Mouse (Mus musculus) intestine, embryonic 16.5 days (tissue): ENCODE measurements around the gene Uhrf1. TPM values are rescaled to one million over a fixed set of nuclear protein-coding genes. Genes with fewer than 3 reads are reported as not detected.
A peak's percentile ranks its signal among the peaks of the same experiment; 100 is the strongest.

Source experiments
- ATAC-seq: fragments of 200-750 bp; cut with Nextera tagmentation; 2 replicates; pipeline ENCODE4 v1.8.0; 2017; ENCODE audit warnings: moderate TSS enrichment, moderate library complexity
- H3K27ac ChIP-seq: fragments of 300-500 bp; sonication (generic); 2 replicates; pipeline ENCODE4 v1.5.1; 2014; ENCODE audit warnings: mild to moderate bottlenecking, low read length
- H3K27me3 ChIP-seq: fragments of 300-500 bp; sonication (generic); replicated peaks from 2 replicates; pipeline ENCODE4 v1.6.1; 2014; ENCODE audit warnings: low read length, control low read depth, mixed read lengths; ENCODE audit not compliant: control insufficient read depth, insufficient read depth
- H3K36me3 ChIP-seq: fragments of 300-500 bp; sonication (generic); 2 replicates; pipeline ENCODE4 v1.6.1; 2014; ENCODE audit warnings: low read length, control low read depth; ENCODE audit not compliant: control insufficient read depth, insufficient read depth
- H3K4me1 ChIP-seq: fragments of 300-500 bp; sonication (generic); 2 replicates; pipeline ENCODE4 v1.6.1; 2014; ENCODE audit warnings: low read length, control low read depth, mixed read lengths; ENCODE audit not compliant: control insufficient read depth, insufficient read depth
- H3K4me2 ChIP-seq: fragments of 300-500 bp; sonication (generic); 2 replicates; pipeline ENCODE4 v1.6.1; 2014; ENCODE audit warnings: low read depth, low read length, control low read depth
- H3K4me3 ChIP-seq: fragments of 300-500 bp; sonication (generic); 2 replicates; pipeline ENCODE4 v1.5.1; 2014; ENCODE audit warnings: mild to moderate bottlenecking, low read length
- H3K9ac ChIP-seq: fragments of 300-500 bp; sonication (generic); 2 replicates; pipeline ENCODE4 v1.6.1; 2014; ENCODE audit warnings: low read depth, low read length
- H3K9me3 ChIP-seq: fragments of 300-500 bp; sonication (generic); 2 replicates; pipeline ENCODE4 v1.6.1; 2016; ENCODE audit warnings: low read length, control low read depth; ENCODE audit not compliant: control insufficient read depth
- WGBS: fragments of 180-500 bp; shearing (Covaris S2); extraction: QIAGEN DNeasy Blood & Tissue Kit; methylation state at CpG from one replicate; pipeline ENCODE4 v1.1.7; 2014; 5-methylcytosine and 5-hydroxymethylcytosine counted together
- polyA plus RNA-seq: library from polyadenylated mRNA; unstranded; fragments of >200 nt; fragmentation: Nextera tagmentation; extraction: Ambion mirVana; gene quantifications from 2 replicates; pipeline ENCODE4 v1.2.1, GENCODE M21; 2015

Uhrf1 gene
- polyA plus RNA-seq, 1 experiment from 2014 or later: 114 TPM

DNA sequence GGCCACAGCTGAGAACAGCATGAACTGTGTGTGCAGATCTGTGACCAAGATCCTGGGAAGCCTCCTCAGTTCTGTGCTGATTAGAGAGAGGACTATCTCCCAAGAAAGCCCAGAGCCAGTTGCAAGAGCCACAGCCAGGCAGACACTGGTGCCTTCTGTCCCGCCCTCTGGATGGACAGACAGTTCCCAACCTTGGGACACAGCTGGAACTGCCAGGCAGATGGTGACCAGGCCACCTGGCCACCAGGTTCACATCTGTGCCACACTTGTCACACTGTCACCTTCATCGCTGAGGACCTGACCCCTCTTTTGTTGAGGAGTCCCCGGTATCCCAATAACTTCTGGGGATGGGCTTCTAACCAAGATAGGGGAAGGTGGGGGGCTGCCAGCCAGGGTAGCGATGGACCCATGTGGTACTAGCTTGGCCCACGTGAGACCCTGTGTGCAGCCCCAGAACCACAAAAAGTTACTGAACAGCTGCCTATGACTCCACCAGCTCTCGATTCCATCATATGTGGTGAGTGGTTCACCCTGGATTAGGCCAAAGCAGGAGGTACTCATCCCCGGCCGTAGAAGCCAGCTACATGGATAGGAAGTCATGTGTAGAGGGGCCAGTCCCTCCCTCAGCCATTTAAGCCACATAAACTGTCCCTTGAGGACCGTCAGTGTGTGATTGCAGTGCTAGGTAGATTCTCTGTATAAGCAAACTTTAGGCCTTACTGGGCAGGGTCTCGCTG is 43.7 kb upstream of the Uhrf1 start:
- Histone ChIP-seq H3K9me3 (no peaks in the 10 kb centered on the region), H3K36me3 (peaks cover 13% of the 10 kb centered on the region), H3K4me1 (peaks cover 43% of the 10 kb centered on the region), H3K4me3 (peak overlapping the region; percentile 18), H3K27me3 (no peaks in the 10 kb centered on the region), H3K4me2 (peak overlapping the region; percentile 16; the same call in 1 of the 2 replicates), H3K27ac (no peak overlapping the region), H3K9ac (peak overlapping the region; percentile 43; the same call in 1 of the 2 replicates)
- 89% methylated on average over 10 of the region's 10 CpGs for WGBS
- ATAC-seq: no peak

DNA sequence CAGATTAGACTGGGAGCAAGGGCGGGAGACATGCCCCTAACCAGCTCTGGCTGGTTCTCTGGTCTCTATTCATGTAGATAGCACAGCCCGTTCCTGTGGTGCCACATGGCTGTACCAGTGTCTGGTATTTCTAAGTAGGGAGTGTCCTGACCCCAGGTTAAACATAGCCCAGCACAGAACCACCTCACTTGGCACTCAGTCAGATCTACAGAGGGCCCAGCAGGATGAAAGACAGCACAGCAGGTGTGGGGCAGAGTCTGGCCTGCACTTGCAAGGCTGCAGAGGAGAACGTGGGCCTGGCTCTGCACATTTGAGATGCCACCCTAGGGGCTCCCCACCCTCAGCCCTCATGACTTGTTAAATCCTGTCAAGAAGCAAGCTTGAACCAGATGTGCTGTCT is 42.0 kb upstream of the Uhrf1 start:
- ATAC-seq: no peak
- WGBS: 86% methylated on average over 3 of the region's 3 CpGs
- peaks cover 13% of the 10 kb centered on the region for H3K36me3 ChIP-seq
- H3K9ac ChIP-seq: 0 out of 2 replicates have a peak overlapping the region, but pooled peaks have one; percentile 33
- H3K4me3 ChIP-seq: no peak overlapping the region
- H3K4me2 ChIP-seq: no peak overlapping the region
- H3K9me3 ChIP-seq: no peaks in the 10 kb centered on the region
- no peaks in the 10 kb centered on the region for H3K27me3 ChIP-seq
- peaks cover 43% of the 10 kb centered on the region for H3K4me1 ChIP-seq
- H3K27ac ChIP-seq: no peak overlapping the region

GRCm38 (mm10) chr17:56262645-56263094 is 40.5 kb upstream of the Uhrf1 start:
- no peak overlapping the region for H3K4me2 ChIP-seq
- H3K27me3 ChIP-seq: no peaks in the 10 kb centered on the region
- no peaks in the 10 kb centered on the region for H3K9me3 ChIP-seq
- H3K36me3 ChIP-seq: peaks cover 13% of the 10 kb centered on the region
- no peak overlapping the region for H3K27ac ChIP-seq
- no peak overlapping the region for H3K4me3 ChIP-seq
- ATAC-seq: no peak
- H3K9ac ChIP-seq: no peak overlapping the region
- 81% methylated on average over 3 of the region's 3 CpGs for WGBS
- peaks cover 39% of the 10 kb centered on the region for H3K4me1 ChIP-seq

DNA sequence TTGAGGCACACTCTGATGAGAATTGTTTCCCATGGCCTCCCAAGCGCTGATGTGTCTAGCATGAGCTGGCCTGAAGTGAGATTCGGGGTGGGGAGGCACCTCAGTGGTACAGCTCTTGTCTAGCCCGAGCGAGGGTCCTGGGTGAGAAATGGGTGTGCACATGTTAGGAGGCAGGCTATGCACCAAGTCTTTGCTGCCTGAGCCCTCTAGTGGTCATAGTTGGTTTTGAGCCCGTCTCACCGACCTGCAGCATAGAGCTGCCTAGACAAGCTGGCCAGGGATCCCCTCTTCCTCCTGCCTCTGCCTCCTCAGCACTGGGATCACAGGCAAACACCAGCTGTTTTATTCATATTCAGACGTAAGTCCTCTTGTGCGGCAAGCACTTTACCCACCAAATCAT is 39.1 kb upstream of the Uhrf1 start:
- H3K4me1 ChIP-seq: peaks cover 28% of the 10 kb centered on the region
- ATAC-seq: peak; percentile 67
- H3K4me3 ChIP-seq: no peak overlapping the region
- peak overlapping the region; percentile 45; the same call in 1 of the 2 replicates for H3K9ac ChIP-seq
- no peaks in the 10 kb centered on the region for H3K27me3 ChIP-seq
- no peak overlapping the region for H3K27ac ChIP-seq
- H3K9me3 ChIP-seq: no peaks in the 10 kb centered on the region
- 21% methylated on average over 8 of the region's 8 CpGs for WGBS
- peaks cover 13% of the 10 kb centered on the region for H3K36me3 ChIP-seq
- no peak overlapping the region for H3K4me2 ChIP-seq

- no peak overlapping the region for H3K4me2 ChIP-seq
- peaks cover 18% of the 10 kb centered on the region for H3K4me1 ChIP-seq
- H3K27ac ChIP-seq: no peak overlapping the region; the same call in 1 of the 2 replicates
- no peak overlapping the region for H3K9ac ChIP-seq
- no peak for ATAC-seq
- no peaks in the 10 kb centered on the region for H3K9me3 ChIP-seq
- 87% methylated on average over 4 of the region's 4 CpGs for WGBS
- peaks cover 15% of the 10 kb centered on the region; the same call in 1 of the 2 replicates for H3K36me3 ChIP-seq
- H3K27me3 ChIP-seq: no peaks in the 10 kb centered on the region
- no peak overlapping the region for H3K4me3 ChIP-seq
Measured at GRCm38 (mm10) chr17:56265011-56265410, 38.1 kb upstream of the Uhrf1 start.

DNA sequence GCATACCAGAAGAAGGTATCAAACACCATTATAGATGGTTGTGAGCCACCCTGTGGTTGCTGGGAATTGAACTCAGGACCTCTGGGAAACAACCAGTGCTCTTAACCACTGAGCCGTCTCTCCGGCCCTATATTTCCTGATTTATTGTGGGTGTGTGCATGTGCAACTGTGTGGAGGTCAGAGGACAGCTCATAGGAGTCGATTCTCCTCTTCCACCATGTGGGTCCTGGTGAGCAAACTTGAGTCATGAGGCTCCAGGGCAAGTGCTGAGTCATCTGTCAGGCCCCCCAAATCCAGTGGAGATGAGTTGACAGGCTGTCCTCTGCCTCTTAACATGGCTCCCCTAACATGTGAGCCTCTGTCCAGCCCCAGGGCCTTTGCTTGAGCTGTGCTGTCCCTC is 37.3 kb upstream of the Uhrf1 start:
- Histone ChIP-seq H3K4me2 (no peak overlapping the region), H3K27me3 (no peaks in the 10 kb centered on the region), H3K36me3 (peaks cover 17% of the 10 kb centered on the region), H3K4me1 (peaks cover 10% of the 10 kb centered on the region; the same call in 1 of the 2 replicates), H3K9me3 (no peaks in the 10 kb centered on the region), H3K4me3 (no peak overlapping the region), H3K27ac (no peak overlapping the region), H3K9ac (no peak overlapping the region)
- 73% methylated on average over 3 of the region's 3 CpGs for WGBS
- no peak for ATAC-seq

DNA sequence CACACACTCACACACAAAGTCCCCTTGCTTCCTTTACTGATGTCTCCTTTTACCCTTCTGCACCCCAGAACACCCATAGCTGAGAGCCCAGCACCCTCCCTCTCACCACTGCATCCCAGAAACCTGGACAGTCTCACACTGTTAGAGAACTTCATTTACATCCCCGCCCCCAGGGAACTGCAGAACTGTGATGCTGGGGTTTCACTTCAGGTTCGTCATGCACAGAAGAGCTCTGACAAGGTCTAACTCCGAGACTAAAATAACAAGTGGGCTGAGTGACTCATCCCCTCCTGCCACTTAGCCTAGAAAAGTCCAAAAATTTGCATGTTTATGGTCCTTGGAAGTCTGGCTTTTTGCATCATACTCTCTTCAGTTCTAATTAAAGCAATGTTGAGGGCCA is 36.9 kb upstream of the Uhrf1 start:
- peaks cover 7% of the 10 kb centered on the region; the same call in 1 of the 2 replicates for H3K4me1 ChIP-seq
- H3K36me3 ChIP-seq: peaks cover 16% of the 10 kb centered on the region
- ATAC-seq: no peak
- no peak overlapping the region for H3K27ac ChIP-seq
- no peak overlapping the region for H3K9ac ChIP-seq
- H3K9me3 ChIP-seq: no peaks in the 10 kb centered on the region
- 53% methylated on average over 3 of the region's 3 CpGs for WGBS
- H3K4me2 ChIP-seq: no peak overlapping the region
- H3K27me3 ChIP-seq: no peaks in the 10 kb centered on the region
- H3K4me3 ChIP-seq: no peak overlapping the region

- peak; percentile 80 for ATAC-seq
- H3K27ac ChIP-seq: peak overlapping the region; percentile 75
- WGBS: 16% methylated on average over 12 of the region's 12 CpGs
Measured at GRCm38 (mm10) chr17:56269153-56269630, 33.9 kb upstream of the Uhrf1 start.

DNA sequence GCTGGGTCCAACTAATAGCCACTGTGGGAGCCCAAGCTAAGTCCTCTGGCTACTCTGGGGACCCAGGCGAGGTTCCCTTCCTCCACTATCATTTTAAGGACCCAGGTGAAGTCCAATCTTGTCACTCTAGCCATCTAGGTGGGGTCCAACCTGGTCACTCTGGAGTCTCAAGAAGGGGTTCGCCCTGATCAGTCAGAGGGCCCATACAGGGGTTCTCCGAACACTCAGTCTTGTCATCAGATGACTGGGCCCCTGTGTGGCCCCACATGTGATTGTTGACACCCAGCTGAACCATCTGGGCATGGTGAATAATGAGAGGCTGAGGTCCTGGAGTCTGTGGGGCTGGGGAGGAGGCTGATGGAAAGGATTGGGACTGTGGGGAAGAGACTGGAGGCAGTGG is 33.4 kb upstream of the Uhrf1 start:
- H3K27me3 ChIP-seq: no peaks in the 10 kb centered on the region
- H3K36me3 ChIP-seq: peaks cover 15% of the 10 kb centered on the region
- peak overlapping the region; percentile 46 for H3K4me3 ChIP-seq
- H3K9me3 ChIP-seq: no peaks in the 10 kb centered on the region
- H3K9ac ChIP-seq: peak overlapping the region; percentile 48
- H3K4me1 ChIP-seq: peaks cover 4% of the 10 kb centered on the region; the same call in 1 of the 2 replicates
- WGBS: 71% methylated on average over 3 of the region's 3 CpGs
- H3K4me2 ChIP-seq: peak overlapping the region; percentile 54
- peak; percentile 1; the same call in 1 of the 2 replicates for ATAC-seq
- H3K27ac ChIP-seq: peak overlapping the region; percentile 75

More at GRCm38 (mm10) chr17:56269153-56269630, 33.9 kb upstream of the Uhrf1 start:
- Histone ChIP-seq H3K9ac (peak overlapping the region; percentile 68), H3K9me3 (no peaks in the 10 kb centered on the region), H3K27me3 (no peaks in the 10 kb centered on the region), H3K4me3 (peak overlapping the region; percentile 46), H3K4me1 (peaks cover 4% of the 10 kb centered on the region; the same call in 1 of the 2 replicates), H3K4me2 (peak overlapping the region; percentile 54), H3K36me3 (peaks cover 15% of the 10 kb centered on the region)
